Mouse (Mus musculus) stomach, embryonic 14.5 days (tissue): Measurements from ENCODE around the gene Itgb3. TPM values are rescaled to one million over a fixed set of nuclear protein-coding genes. Genes with fewer than 3 reads are reported as not detected.
"Not testable (repeated sequence)": the region's sequence is repeated elsewhere in the genome, so short reads cannot be mapped to it uniquely, and the experiment has no call there.

Experiments used
- ATAC-seq: fragments of 200-750 bp; cut with Nextera tagmentation; 2 replicates; pipeline ENCODE4 v1.8.0; 2017; ENCODE audit warnings: low read depth, moderate TSS enrichment; ENCODE audit not compliant: insufficient number of reproducible peaks, insufficient read depth, low FRiP score
- H3K27ac ChIP-seq: fragments of 300-500 bp; sonication (generic); 2 replicates; pipeline ENCODE4 v1.5.1; 2014; ENCODE audit warnings: mild to moderate bottlenecking, low read length, moderate library complexity, mixed read lengths
- H3K27me3 ChIP-seq: fragments of 300-500 bp; sonication (generic); 2 replicates; pipeline ENCODE4 v1.6.1; 2014; ENCODE audit warnings: low read length, control low read depth, mixed read lengths; ENCODE audit not compliant: control insufficient read depth, insufficient read depth
- H3K36me3 ChIP-seq: fragments of 300-500 bp; sonication (generic); 2 replicates; pipeline ENCODE4 v1.6.1; 2014; ENCODE audit warnings: mild to moderate bottlenecking, control low read depth, low read length, moderate library complexity, mixed read lengths; ENCODE audit not compliant: control insufficient read depth, insufficient read depth
- H3K4me1 ChIP-seq: fragments of 300-500 bp; sonication (generic); 2 replicates; pipeline ENCODE4 v1.6.1; 2014; ENCODE audit warnings: low read length, control low read depth, mixed read lengths; ENCODE audit not compliant: control insufficient read depth, insufficient read depth
- H3K4me2 ChIP-seq: fragments of 300-500 bp; sonication (generic); replicated peaks from 2 replicates; pipeline ENCODE4 v1.6.1; 2014; ENCODE audit warnings: low read depth, low read length, control low read depth
- H3K4me3 ChIP-seq: fragments of 300-500 bp; sonication (generic); 2 replicates; pipeline ENCODE4 v1.5.1; 2014; ENCODE audit warnings: low read depth, low read length, control low read depth
- H3K9ac ChIP-seq: fragments of 300-500 bp; sonication (generic); replicated peaks from 2 replicates; pipeline ENCODE4 v1.6.1; 2014; ENCODE audit warnings: low read depth, mild to moderate bottlenecking, control low read depth, low read length, moderate library complexity, mixed read lengths
- H3K9me3 ChIP-seq: fragments of 300-500 bp; sonication (generic); 2 replicates; pipeline ENCODE4 v1.6.1; 2016; ENCODE audit warnings: low read depth, low read length, control low read depth; ENCODE audit not compliant: control insufficient read depth
- WGBS: fragments of 180-500 bp; shearing (Covaris S2); extraction: QIAGEN DNeasy Blood & Tissue Kit; methylation state at CpG from one replicate; pipeline ENCODE4 v1.1.7; 2014; 5-methylcytosine and 5-hydroxymethylcytosine counted together
- polyA plus RNA-seq: library from polyadenylated mRNA; unstranded; fragments of >200 nt; fragmentation: Nextera tagmentation; extraction: Ambion mirVana; gene quantifications from 2 replicates; pipeline ENCODE4 v1.2.1, GENCODE M21; 2014

Itgb3 gene
- polyA plus RNA-seq, 1 experiment from 2014 or later = 3.1 TPM

DNA sequence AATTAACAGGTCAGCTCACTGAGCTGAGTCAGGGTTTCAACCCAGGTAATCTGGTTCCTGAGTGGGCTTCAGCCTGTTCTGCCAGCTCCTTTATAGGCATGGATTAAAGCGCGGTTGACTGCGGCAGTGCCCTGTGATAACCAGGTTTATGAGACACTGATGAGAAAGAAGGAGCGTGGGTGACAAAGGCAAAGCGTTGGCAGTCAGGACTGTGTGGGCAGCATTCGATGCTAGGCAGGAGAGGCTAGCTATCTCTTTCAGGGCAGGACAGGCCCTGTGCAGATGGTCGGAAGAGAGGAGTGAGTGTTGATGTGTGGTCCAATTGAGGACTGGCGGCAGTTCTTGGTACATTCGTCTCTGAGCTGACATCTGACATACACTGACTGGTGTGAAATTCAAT is 40.1 kb upstream of the Itgb3 start:
- 82% methylated on average over 9 of the region's 9 CpGs for WGBS
- Histone ChIP-seq H3K27ac (no peak overlapping the region), H3K27me3 (no peaks in the 10 kb centered on the region), H3K9ac (no peak overlapping the region), H3K4me1 (no peaks in the 10 kb centered on the region), H3K36me3 (no peaks in the 10 kb centered on the region), H3K9me3 (no peaks in the 10 kb centered on the region), H3K4me3 (no peak overlapping the region), H3K4me2 (no peak overlapping the region)
- ATAC-seq = no peak

- Histone ChIP-seq H3K27me3 (no peaks in the 10 kb centered on the region), H3K4me1 (no peaks in the 10 kb centered on the region), H3K4me2 (no peak overlapping the region), H3K36me3 (no peaks in the 10 kb centered on the region), H3K9ac (no peak overlapping the region), H3K9me3 (no peaks in the 10 kb centered on the region), H3K27ac (no peak overlapping the region), H3K4me3 (no peak overlapping the region)
- ATAC-seq = no peak
- WGBS = 95% methylated on average over 4 of the region's 4 CpGs
These were observed 39.5 kb upstream of the Itgb3 start for GRCm38 (mm10) chr11:104568326-104568725.

DNA sequence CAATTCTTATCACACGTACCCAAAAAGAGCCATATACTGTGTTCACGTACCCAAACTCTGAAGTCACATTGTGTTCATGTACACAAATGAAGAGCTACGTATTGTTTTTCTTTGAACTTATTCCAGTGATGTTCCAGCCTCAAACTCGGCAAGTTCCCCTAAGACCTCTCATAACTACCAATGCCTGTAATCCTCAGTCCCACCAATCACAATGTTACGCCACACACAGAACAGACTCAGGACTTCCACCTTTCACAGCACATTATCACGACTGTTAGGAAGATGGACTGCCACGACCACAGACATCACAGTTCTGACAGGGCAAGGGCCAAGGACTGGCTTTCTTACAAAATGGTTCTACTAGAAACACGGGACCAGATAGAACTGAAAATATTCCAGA is 37.3 kb upstream of the Itgb3 start:
- H3K4me2 ChIP-seq, H3K27ac ChIP-seq, H3K9me3 ChIP-seq, H3K27me3 ChIP-seq, ATAC-seq, H3K4me1 ChIP-seq, H3K36me3 ChIP-seq, H3K9ac ChIP-seq, H3K4me3 ChIP-seq: not testable (repeated sequence)
- WGBS = 78% methylated on average over 8 of the region's 8 CpGs

DNA sequence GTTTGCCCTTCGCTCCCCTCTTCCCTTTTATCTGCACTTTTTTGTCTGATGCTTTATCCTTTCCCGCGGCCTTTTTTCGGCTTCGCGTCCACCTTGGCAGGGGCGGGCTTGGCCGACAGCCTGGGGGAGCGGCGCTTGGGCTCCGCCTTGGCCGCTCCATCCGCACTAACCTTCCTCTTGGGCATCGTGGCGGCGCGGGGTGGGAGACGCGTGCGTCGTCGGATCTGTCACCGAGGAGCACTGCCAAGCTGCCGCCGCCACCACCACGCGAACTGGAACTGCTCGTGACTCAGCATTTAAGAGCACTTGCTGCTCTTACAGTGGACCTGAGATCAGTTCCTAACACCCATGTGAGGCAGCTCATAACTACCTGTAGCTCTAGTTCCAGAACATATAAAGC is 36.4 kb upstream of the Itgb3 start:
- Histone ChIP-seq H3K4me3 (peak overlapping the region; percentile 31), H3K4me2 (peak overlapping the region; percentile 53)
- H3K4me1 ChIP-seq, H3K36me3 ChIP-seq, H3K9me3 ChIP-seq, H3K27me3 ChIP-seq, H3K9ac ChIP-seq, H3K27ac ChIP-seq, ATAC-seq: not testable (repeated sequence)
- 1% methylated on average over 28 of the region's 28 CpGs for WGBS

DNA sequence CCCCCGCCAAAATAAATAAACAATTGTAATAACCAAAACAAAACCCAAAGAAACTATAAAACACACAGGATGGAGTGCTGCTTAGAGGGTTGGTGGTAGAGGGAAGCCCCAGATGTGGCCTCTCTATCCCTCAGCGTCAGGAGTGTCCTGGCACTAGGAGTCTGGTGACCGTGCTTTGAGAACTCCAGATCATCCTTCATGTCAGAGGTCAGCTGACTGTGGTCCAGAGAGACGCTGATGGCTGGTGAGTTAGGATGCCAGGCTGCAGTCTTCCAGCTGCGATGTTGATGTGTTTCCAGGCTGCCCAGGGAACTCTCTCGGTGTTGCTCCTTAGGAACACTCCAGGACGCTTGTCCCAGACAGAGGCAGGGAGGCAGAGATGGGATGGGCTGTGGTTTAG is 35.7 kb upstream of the Itgb3 start:
- H3K4me1 ChIP-seq = no peaks in the 10 kb centered on the region
- H3K9me3 ChIP-seq = no peaks in the 10 kb centered on the region
- no peak overlapping the region for H3K4me3 ChIP-seq
- no peak for ATAC-seq
- no peak overlapping the region for H3K4me2 ChIP-seq
- WGBS = 50% methylated on average over 7 of the region's 7 CpGs
- H3K27me3 ChIP-seq = no peaks in the 10 kb centered on the region
- H3K9ac ChIP-seq = no peak overlapping the region
- H3K27ac ChIP-seq = no peak overlapping the region
- H3K36me3 ChIP-seq = no peaks in the 10 kb centered on the region

DNA sequence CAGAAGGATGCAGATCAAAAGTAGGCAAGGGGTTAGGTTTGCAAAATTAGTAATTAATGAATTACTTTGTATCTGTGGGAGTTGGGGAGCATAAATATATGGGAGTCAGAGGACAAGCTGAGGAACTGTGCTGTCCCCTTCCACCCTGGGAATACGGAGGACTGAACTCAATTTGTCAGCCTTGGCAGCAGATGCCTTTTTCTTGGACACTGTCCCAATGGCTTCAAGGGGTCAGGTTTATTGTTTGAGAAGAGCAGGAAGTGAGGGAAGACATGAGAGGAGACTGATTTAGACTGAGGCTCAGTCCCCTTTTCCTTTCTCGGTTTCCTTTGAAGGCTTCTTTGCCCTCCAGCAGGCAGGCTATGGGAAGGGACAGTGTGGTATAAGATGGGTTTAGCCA is 35.2 kb upstream of the Itgb3 start:
- WGBS = 45% methylated on average over 2 of the region's 2 CpGs
- no peak overlapping the region for H3K27ac ChIP-seq
- no peak overlapping the region for H3K4me3 ChIP-seq
- ATAC-seq = no peak
- H3K9me3 ChIP-seq = no peaks in the 10 kb centered on the region
- no peaks in the 10 kb centered on the region for H3K4me1 ChIP-seq
- no peaks in the 10 kb centered on the region for H3K27me3 ChIP-seq
- H3K36me3 ChIP-seq = no peaks in the 10 kb centered on the region
- H3K4me2 ChIP-seq = no peak overlapping the region
- no peak overlapping the region for H3K9ac ChIP-seq

- 51% methylated on average over 10 of the region's 10 CpGs for WGBS
- no peak overlapping the region for H3K4me2 ChIP-seq
- H3K4me3 ChIP-seq = no peak overlapping the region
- H3K9me3 ChIP-seq = no peaks in the 10 kb centered on the region
- no peak for ATAC-seq
- no peaks in the 10 kb centered on the region for H3K4me1 ChIP-seq
- H3K36me3 ChIP-seq = no peaks in the 10 kb centered on the region
- no peaks in the 10 kb centered on the region for H3K27me3 ChIP-seq
- H3K9ac ChIP-seq = no peak overlapping the region
- no peak overlapping the region for H3K27ac ChIP-seq
These were observed 30.8 kb upstream of the Itgb3 start for GRCm38 (mm10) chr11:104576772-104577612.

GRCm38 (mm10) chr11:104578074-104578473 is 29.7 kb upstream of the Itgb3 start:
- ATAC-seq = no peak
- Histone ChIP-seq H3K4me1 (no peaks in the 10 kb centered on the region), H3K4me2 (no peak overlapping the region), H3K27me3 (no peaks in the 10 kb centered on the region), H3K4me3 (no peak overlapping the region), H3K9me3 (no peaks in the 10 kb centered on the region), H3K9ac (no peak overlapping the region), H3K27ac (no peak overlapping the region), H3K36me3 (no peaks in the 10 kb centered on the region)
- WGBS = 28% methylated on average over 5 of the region's 5 CpGs

DNA sequence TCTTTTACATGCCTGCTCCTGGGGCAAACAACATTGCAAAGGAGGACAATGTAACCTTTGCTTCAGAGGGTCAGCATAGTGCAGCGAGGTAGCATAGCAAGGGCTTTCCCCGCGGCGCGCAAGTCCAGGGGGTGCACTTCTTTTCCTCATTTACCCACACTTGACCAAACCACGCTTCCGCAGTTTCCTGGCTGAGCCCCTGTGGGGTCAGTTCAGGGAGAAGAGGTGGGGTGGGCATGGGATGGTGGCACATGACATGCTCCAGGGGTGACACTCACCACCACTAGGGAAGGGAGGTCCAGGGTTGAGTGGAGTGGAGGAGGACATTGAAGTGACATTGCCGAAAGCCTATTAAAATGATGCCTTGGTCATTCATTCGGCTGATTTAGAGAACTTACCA is 28.7 kb upstream of the Itgb3 start:
- H3K27ac ChIP-seq = no peak overlapping the region
- H3K27me3 ChIP-seq = no peaks in the 10 kb centered on the region
- 83% methylated on average over 9 of the region's 9 CpGs for WGBS
- no peak overlapping the region for H3K4me2 ChIP-seq
- H3K4me3 ChIP-seq = no peak overlapping the region
- H3K4me1 ChIP-seq = no peaks in the 10 kb centered on the region
- no peaks in the 10 kb centered on the region for H3K9me3 ChIP-seq
- no peak overlapping the region for H3K9ac ChIP-seq
- H3K36me3 ChIP-seq = no peaks in the 10 kb centered on the region
- ATAC-seq = no peak
